Mouse (Mus musculus) embryo, embryonic 9.5 days (tissue): Measurements from ENCODE around the gene Zfp748.

ENCODE experiments used
- DNase-seq: peaks from one replicate; pipeline ENCODE4 v3.0.0-alpha.2; 2017; ENCODE audit errors: extremely low spot score

The Zfp748 gene

GRCm38 (mm10) chr13:67553730-67554129 is at the start of gene Zfp748:
Gene Zfp748, minus strand, starts transcription at chr13:67553830.
- no peak for DNase-seq

DNA sequence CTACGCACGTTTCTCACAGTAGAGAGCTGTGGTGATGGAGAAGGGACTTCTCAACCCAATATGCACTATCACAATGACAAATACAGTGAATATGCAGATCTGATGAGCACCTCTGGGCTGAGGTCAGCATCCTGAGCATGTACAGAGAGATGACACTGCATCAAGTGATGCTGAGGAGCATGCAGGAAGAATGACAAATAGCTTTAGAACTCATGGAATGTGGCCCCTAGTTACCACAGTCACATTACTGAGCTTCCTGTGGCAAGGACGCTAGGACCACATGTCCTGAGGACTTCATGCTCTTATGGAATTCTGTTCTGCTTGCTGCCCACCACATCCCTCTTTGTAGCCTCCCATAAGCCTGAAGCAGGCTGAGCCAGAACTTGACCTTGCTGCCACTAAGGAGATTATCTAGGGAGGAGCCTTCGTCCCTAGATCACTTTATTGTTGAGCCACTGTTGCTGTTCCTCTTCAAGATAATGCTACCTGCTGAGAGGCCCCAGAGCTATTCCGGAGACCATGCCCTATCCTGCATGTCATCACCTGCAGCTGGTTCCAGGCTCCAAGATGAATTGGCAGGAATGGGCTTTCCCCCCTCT is 19.1 kb upstream of the Zfp748 start:
- DNase-seq: no peak

GRCm38 (mm10) chr13:67552505-67553346 is 904 bp downstream of the Zfp748 start:
- DNase-seq: peak; percentile 88

- no peak for DNase-seq
These were observed 7.7 kb downstream of the Zfp748 start for GRCm38 (mm10) chr13:67545941-67546340.

- no peak for DNase-seq
These were observed 26.4 kb downstream of the Zfp748 start for GRCm38 (mm10) chr13:67527049-67527730.

GRCm38 (mm10) chr13:67525753-67526410 is 27.7 kb downstream of the Zfp748 start, which contains the start of the genes Gm26965 and Zfp87:
Gene Gm26965, minus strand, starts transcription at chr13:67526151.
Gene Zfp87, minus strand, starts transcription at chr13:67526177.
- peak; percentile 92 for DNase-seq

- DNase-seq: no peak
These were observed 52.7 kb downstream of the Zfp748 start for GRCm38 (mm10) chr13:67500908-67501307.

- DNase-seq: peak; percentile 84
These were observed 53.4 kb downstream of the Zfp748 start, which contains the start of gene Zfp58 for GRCm38 (mm10) chr13:67500084-67500719. Gene Zfp58, minus strand, starts transcription at chr13:67500555.

- no peak for DNase-seq
These were observed 58.0 kb downstream of the Zfp748 start for GRCm38 (mm10) chr13:67495631-67496030.
